Mouse (Mus musculus) ES-E14 (cell line): ENCODE measurements at regions not wholly inside any gene's neighbourhood (a gene's known extent, or its start where the extent isn't known, plus 50 kb on each side); places are given as distances from the start of the nearest gene placed in this dataset.

Experiments used
- DNase-seq: peaks from one replicate; pipeline ENCODE4 v3.0.0-alpha.2; 2013; ENCODE audit warnings: low read depth, low spot score
- H3K27ac ChIP-seq: 2 replicates; pipeline ENCODE4 v1.5.1; 2012; ENCODE audit warnings: low read depth, mild to moderate bottlenecking, low read length, moderate library complexity, mixed read lengths; ENCODE audit not compliant: poor library complexity, insufficient read depth, severe bottlenecking
- H3K36me3 ChIP-seq: 2 replicates; pipeline ENCODE4 v1.6.1; 2012; ENCODE audit warnings: mild to moderate bottlenecking, low read length, moderate library complexity, mixed read lengths; ENCODE audit not compliant: control insufficient read depth, poor library complexity, insufficient read depth, severe bottlenecking
- H3K4me1 ChIP-seq, 2 experiments: fragments of 150-350 bp in 1 of 2; sonication (generic) in 1 of 2; 2 replicates each; pipeline ENCODE4 v1.6.1; 2012; ENCODE audit warnings: low read length in 2 of 2, mild to moderate bottlenecking in 1 of 2, mixed read lengths in 1 of 2; ENCODE audit not compliant: control insufficient read depth in 2 of 2, insufficient read depth in 2 of 2, poor library complexity in 1 of 2
- H3K4me3 ChIP-seq, 2 experiments: fragments of 150-350 bp in 1 of 2; sonication (generic) in 1 of 2; 2 replicates each; pipeline ENCODE4 v1.5.1; 2012; ENCODE audit warnings: low read length in 2 of 2, low read depth in 1 of 2, mild to moderate bottlenecking in 1 of 2, mixed read lengths in 1 of 2; ENCODE audit not compliant: insufficient read depth in 1 of 2, poor library complexity in 1 of 2, severe bottlenecking in 1 of 2
- H3K9ac ChIP-seq: 2 replicates; pipeline ENCODE4 v1.6.1; 2012; ENCODE audit warnings: low read depth, mild to moderate bottlenecking, low read length, mixed read lengths; ENCODE audit not compliant: poor library complexity, insufficient read depth, severe bottlenecking
- H3K9me3 ChIP-seq: fragments of 150-350 bp; sonication (generic); 2 replicates; pipeline ENCODE4 v1.6.1; 2012; ENCODE audit warnings: low read depth, mild to moderate bottlenecking, low read length; ENCODE audit not compliant: control insufficient read depth, insufficient read depth
- CHD2 ChIP-seq: IDR thresholded peaks from 2 replicates; pipeline ENCODE4 v1.6.1; 2014; ENCODE audit warnings: mild to moderate bottlenecking, low read depth, low read length, inconsistent platforms
- HCFC1 ChIP-seq: IDR thresholded peaks from 2 replicates; pipeline ENCODE4 v1.6.1; 2012; ENCODE audit warnings: low read length, inconsistent platforms, borderline replicate concordance; ENCODE audit not compliant: insufficient read depth
- MAFK ChIP-seq: IDR thresholded peaks from 2 replicates; pipeline ENCODE4 v1.6.1; 2014; ENCODE audit warnings: mild to moderate bottlenecking, low read depth, low read length, inconsistent platforms; ENCODE audit not compliant: insufficient read depth
- ZC3H11A ChIP-seq: IDR thresholded peaks from 2 replicates; pipeline ENCODE4 v1.6.1; 2012; ENCODE audit warnings: low read depth, mild to moderate bottlenecking, inconsistent platforms, low read length, borderline replicate concordance
- ZNF384 ChIP-seq: IDR thresholded peaks from 2 replicates; pipeline ENCODE4 v1.6.1; 2012; ENCODE audit warnings: low read depth, low read length, inconsistent platforms
- in situ Hi-C, 2 experiments: fragments of 600-800 bp; cut with MboI; formaldehyde crosslinking; loops; one replicate each; pipeline ENCODE4 v1.15.1; 2025; ENCODE audit warnings: low sequenced_read_pairs in 2 of 2, inconsistent platforms in 1 of 2; ENCODE audit not compliant: unreplicated experiment in 2 of 2

DNA sequence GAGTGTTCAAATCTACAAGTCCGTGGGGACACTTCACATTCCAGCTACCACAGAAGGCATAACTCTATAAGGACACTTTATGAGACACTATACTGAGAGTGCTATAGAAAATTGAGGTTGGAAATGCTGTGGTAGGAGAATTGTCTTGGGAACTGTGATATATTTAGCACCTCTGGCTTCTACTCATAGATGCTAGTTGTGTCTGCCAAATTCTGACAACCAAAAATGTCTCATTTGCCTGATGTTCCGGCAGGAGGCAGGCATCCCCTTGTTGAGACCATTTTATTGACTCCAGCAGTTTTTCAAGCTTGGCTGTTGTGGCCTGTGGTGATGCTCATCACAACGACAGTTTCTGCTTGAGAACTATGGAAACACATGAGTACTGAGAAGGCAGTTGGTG is 387.9 kb downstream of the Etnk1 start:
- no peak for TF ChIP-seq HCFC1
- TF ChIP-seq CHD2 = no peak
- no peak for TF ChIP-seq ZC3H11A
- Histone ChIP-seq H3K9me3 (no peaks in the 10 kb centered on the region), H3K9ac (no peak overlapping the region), H3K4me1 (no peaks in the 10 kb centered on the region), H3K27ac (no peak overlapping the region), H3K36me3 (no peaks in the 10 kb centered on the region), H3K4me3 (no peak overlapping the region)
- in situ Hi-C loops = no loop called here
- DNase-seq = no peak

DNA sequence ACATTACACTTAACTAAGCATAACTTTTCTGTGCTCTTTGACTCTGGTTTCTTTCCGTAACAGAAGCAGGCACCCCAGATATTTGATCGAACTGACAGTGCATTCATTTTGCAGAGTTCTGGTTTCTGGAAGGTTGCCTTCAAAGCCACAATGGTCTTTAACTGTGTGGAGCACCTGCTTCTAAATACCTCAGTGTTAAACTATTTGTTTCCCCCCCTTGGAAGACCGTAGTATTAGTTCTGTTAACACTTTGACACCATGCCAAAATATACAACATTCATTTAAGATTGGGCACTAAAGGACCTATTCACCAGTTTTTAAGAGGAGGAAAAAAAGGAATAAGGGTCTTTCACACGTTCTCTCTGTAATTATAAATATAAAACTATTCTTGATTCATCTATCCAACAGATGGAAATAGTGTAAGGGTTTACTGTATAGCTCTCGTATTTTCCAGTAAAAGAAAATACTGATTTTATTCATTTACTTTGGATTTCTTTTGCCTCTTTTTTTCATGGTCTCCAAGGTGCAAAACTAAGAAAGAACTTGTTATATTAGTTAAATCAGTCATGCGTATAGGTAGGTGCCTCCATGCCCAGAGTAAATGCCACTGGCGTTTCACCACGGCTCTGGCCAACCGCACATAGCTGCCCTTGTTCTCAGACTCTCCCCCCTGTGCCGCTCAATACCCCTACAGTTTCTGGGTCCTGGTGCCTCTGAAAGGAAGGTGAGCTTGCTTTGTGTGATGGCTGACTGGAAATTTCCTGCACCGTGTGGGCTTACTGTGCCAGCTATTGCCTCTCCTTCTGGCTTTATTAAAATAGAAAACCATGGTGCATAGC is 391.2 kb downstream of the Etnk1 start:
- DNase-seq = no peak

DNA sequence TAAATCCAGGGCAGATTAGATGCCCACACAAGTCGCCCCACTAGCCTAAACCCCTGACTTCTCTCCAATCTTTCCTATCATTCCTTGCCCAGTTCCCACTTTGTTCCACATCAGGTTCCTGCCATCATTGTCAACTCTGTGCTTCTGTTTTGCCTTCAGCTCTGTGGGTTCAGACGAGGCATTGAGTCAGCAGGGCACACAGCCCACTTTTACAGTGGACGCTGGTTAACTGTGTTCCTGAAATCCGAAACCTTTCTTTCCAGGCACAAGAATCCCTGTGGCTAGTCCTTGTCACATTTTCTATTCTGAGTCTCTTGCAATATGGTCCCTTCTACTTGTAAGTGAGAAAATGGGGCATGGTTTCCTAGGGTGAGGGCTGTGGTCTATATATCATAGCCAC is 392.3 kb downstream of the Etnk1 start:
- TF ChIP-seq MAFK (no peak), ZNF384 (no peak), HCFC1 (no peak), ZC3H11A (no peak), CHD2 (no peak)
- H3K4me3 ChIP-seq = no peak overlapping the region
- no peak overlapping the region for H3K9ac ChIP-seq
- in situ Hi-C loops = no loop called here
- no peaks in the 10 kb centered on the region for H3K9me3 ChIP-seq
- no peak overlapping the region for H3K27ac ChIP-seq
- no peak for DNase-seq
- H3K4me1 ChIP-seq = no peaks in the 10 kb centered on the region
- H3K36me3 ChIP-seq = no peaks in the 10 kb centered on the region

More for the DNA sequence above, 391.2 kb downstream of the Etnk1 start:
- in situ Hi-C loops = no loop called here
- TF ChIP-seq MAFK = no peak
- TF ChIP-seq ZC3H11A = no peak
- H3K4me1 ChIP-seq = no peaks in the 10 kb centered on the region
- H3K9me3 ChIP-seq = no peaks in the 10 kb centered on the region
- no peak overlapping the region for H3K4me3 ChIP-seq
- no peaks in the 10 kb centered on the region for H3K36me3 ChIP-seq
- no peak overlapping the region for H3K27ac ChIP-seq
- H3K9ac ChIP-seq = no peak overlapping the region

DNA sequence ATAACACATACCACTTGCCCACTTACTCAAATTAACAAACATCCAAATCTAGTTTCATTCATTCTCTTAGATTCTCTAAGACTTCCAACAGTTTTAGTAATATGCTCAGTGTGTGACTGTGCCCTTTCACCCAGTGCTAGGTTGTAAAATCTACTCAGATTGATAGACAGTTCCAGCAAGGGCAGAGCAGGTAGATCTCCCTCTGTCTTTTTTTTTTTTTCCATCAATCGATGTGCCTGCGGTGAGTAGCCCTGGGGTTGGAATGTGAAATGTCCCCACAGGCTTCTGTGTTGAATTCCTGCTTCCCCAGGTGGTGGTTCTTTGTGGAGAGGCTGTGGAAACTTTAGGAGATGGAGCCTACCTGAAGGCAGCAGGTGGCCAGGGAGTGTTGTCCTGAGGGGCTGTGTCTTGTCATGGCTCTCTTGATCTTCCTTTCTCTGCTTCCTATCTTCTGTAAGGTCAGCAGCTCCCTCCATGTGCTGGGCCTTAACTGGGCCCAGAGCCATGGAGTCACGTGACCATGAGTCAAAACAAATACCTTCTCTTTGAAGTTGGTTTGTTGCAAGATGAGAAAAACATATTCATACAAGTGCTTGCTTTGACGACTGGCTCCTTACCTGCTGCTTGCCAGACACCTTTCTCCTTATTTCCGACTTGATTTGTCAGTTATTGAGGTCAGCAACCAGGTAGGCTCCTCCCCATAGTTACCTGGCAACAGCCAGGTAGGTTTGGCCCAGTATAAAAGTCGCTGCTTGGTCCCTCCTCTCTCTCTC is 394.5 kb downstream of the Etnk1 start:
- in situ Hi-C loops = no loop called here
- Histone ChIP-seq H3K9me3 (no peaks in the 10 kb centered on the region), H3K36me3 (no peaks in the 10 kb centered on the region), H3K4me3 (no peak overlapping the region), H3K4me1 (no peaks in the 10 kb centered on the region), H3K9ac (no peak overlapping the region), H3K27ac (no peak overlapping the region)
- no peak for TF ChIP-seq HCFC1
- TF ChIP-seq CHD2 = no peak
- no peak for TF ChIP-seq ZC3H11A
- no peak for TF ChIP-seq MAFK
- TF ChIP-seq ZNF384 = no peak
- DNase-seq = no peak
